Mouse (Mus musculus) left cerebral cortex, postnatal 25 days (tissue): ENCODE measurements at regions not wholly inside any gene's neighbourhood (a gene's known extent, or its start where the extent isn't known, plus 50 kb on each side); places are given as distances from the start of the nearest gene placed in this dataset.

Experiments
- DNase-seq, 2 experiments: peaks; one replicate each; pipeline ENCODE4 v3.0.0; 2022; ENCODE audit warnings: low spot score in 2 of 2, mixed read lengths in 1 of 2
- intact Hi-C: fragments of 180-260 bp; cut with DNase I; formaldehyde crosslinking; loops from one replicate; pipeline ENCODE4 v1.15.1; 2025

DNA sequence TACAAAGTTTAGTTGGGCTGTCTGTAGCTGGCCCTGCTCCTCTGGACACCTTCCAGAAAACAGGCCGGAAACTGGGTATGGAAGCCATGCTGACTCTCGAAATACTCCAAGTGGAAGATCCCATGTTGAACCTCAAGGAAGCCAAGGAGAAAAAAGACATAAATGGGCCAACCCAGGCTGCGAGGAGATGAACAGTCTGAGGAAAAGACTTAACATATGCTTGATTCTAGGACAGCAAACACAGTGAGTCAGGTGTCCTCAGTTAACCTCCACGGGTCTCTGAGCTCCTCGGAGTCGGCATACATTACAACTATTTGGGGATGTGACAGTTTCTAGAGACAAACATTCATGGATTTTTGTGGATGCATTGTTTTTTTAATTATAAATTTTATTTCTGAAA is 60.0 kb upstream of the Msi2 start:
- peak in 1 of 2 experiments; percentile 74 for DNase-seq
- intact Hi-C loops: no loop called here

DNA sequence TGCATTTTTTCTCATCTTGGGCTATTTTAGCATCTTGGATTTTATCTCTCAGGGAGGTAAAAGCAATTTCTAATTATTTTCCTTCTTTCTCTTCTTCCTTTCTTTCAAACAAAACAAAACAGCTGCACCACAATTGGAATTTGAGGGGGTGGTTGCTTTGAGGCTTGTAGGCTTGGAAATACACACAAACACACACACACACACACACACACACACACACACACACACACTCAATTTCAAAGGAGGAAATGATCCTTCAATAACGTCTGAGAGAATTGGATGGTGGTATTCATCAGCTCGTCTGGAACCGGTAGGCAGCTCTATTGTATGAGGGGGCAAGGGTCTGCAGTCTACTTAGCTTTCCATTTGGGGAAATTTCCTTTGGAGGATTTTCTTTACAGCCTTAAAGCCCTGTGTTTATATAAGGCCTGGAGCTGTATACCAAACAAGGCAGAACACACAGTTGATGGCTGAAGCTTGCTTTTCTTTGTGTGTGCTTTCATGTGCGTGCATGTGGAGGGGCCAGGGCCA is 56.2 kb upstream of the Msi2 start:
- DNase-seq: no peak
- intact Hi-C loops: no loop called here

DNA sequence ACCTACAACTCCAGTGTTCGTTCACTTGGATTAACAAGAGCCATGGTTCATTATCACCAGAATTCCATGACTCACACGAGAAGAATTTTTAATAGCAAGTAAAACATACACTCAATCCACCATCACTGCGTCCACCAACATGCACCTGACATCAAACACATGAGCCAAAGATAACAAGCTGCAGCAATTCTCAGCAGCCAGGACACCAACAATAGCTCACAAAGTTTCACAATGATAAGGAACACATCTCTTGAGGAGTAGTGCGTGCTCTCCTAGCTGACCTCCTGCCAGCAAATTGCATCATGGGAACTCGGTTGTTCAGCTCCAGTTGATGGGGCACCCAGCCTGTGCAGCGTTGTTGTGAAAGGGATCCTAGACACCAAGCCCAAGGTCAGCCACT is 55.6 kb upstream of the Msi2 start:
- intact Hi-C loops: no loop called here
- DNase-seq: no peak

DNA sequence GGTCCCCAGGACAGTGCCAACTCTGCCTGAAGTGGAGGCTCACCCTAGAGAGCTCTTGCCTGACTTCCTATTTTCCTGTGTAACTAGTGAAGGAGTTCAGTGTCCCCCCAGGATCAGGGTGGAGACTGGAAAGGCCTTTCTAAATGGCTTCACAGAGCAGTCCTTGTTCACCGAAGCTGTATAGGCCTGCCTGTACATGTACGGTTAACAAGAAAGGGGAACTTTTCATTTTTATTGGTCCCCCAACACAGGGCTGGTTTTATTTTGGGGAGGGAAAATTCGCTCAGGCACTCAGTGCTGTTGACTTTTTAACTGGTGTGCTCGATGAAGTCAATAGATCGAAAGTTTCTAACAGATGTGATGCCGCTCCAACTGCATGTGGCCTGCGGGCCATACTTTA is 52.1 kb upstream of the Msi2 start:
- intact Hi-C loops: no loop called here

More for the DNA sequence above, 52.1 kb upstream of the Msi2 start:
- DNase-seq: no peak
